Mouse (Mus musculus): ENCODE results near the gene Rtn4ip1. TPM values are rescaled to one million over a fixed set of nuclear protein-coding genes. Genes with fewer than 3 reads are reported as not detected.

Gene Rtn4ip1
- 17.7 TPM for polyA plus RNA-seq (2017; shearing (Covaris generic))

GRCm38 (mm10) chr10:43901578-43902194 lies at the start of gene Rtn4ip1, which contains the start of gene Qrsl1:
Gene Rtn4ip1 (plus strand): TSS chr10:43901807.
Gene Qrsl1 (minus strand): TSS chr10:43901745.

Other genes with a start within 250 kb of the Rtn4ip1 start
- 21.7 TPM for gene Qrsl1, start 62 bp upstream of the Rtn4ip1 start, polyA plus RNA-seq (2017; shearing (Covaris generic))
- gene Crybg1, start 247.0 kb downstream of the Rtn4ip1 start, polyA plus RNA-seq (2017; shearing (Covaris generic)) = 30.9 TPM